In the genomic region with DNA sequence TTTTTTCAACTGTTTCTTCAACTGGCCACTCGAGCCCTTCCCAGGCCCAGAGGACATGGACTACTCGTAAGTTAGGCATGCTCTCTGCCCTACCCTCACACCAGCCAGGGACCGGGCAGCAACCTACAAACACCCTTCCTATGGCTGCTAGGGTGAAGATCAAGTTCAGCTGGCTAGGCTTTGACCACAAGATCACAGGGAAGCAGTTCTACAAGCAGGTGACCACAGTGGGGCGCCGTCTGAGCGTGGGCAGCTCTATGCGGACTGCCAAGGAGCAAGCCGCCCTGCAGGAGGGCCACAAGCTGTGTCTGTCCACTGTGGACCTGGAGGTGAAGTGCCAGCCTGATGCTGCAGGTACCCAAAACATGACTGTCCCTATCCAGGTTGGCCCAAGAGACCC, we compare ENCODE assay signal across 19 mouse cellular contexts. TPM values are rescaled to one million over a fixed set of nuclear protein-coding genes. Genes with fewer than 3 reads are reported as not detected.
DNase-seq lines count a peak whose midpoint lies in the region; ATAC-seq and TF ChIP-seq lines count a peak whose summit lies in the region.
"Had no signal": no experiment of that assay in that cellular context is flagged by ENCODE, and none has a peak within 500 bp of the region (broad histone marks: within the 10 kb centered on the region; RNA-seq: fewer than 3 reads in every experiment).

No protein-coding gene starts in this region.

- TF ChIP-seq EP300 in stomach, postnatal 0 days (optimal IDR thresholded peaks at IDR 0.05) = no peak

- 0 out of 2 replicates have a peak, but pooled peaks cover 4% of the 10 kb centered on the region for H3K36me3 ChIP-seq in heart, embryonic 10.5 days
- H3K36me3 ChIP-seq in neural tube, embryonic 11.5 days (ENCODE audit: control insufficient read depth, insufficient read depth, low read length) = no peaks in the 10 kb centered on the region
- H3K36me3 ChIP-seq in stomach, postnatal 0 days (ENCODE audit: control insufficient read depth, insufficient read depth, low read length) = no peaks in the 10 kb centered on the region
- H3K36me3 ChIP-seq: embryonic facial prominence, embryonic 15.5 days had no signal

- H3K9ac ChIP-seq in neural tube, embryonic 11.5 days (ENCODE audit: low read length) = no peak overlapping the region
- no peak overlapping the region for H3K9ac ChIP-seq in stomach, postnatal 0 days (ENCODE audit: low read length)
- H3K9ac ChIP-seq: embryonic facial prominence, embryonic 15.5 days; lung, embryonic 14.5 days; neural tube, embryonic 12.5 days had no signal

- intact Hi-C loops in heart, postnatal 36 days (cut with DNase I) = no loop called here

- no peak for ATAC-seq in neural tube, embryonic 11.5 days (ENCODE audit: insufficient read depth, low FRiP score, low TSS enrichment)
- no peak for ATAC-seq in stomach, postnatal 0 days (ENCODE audit: low FRiP score, low TSS enrichment)
- ATAC-seq: forebrain, embryonic 14.5 days had no signal

- no peak overlapping the region for H3K4me3 ChIP-seq in heart, embryonic 10.5 days
- no peak overlapping the region for H3K4me3 ChIP-seq in neural tube, embryonic 11.5 days (ENCODE audit: low read depth, low read length)
- no peak overlapping the region for H3K4me3 ChIP-seq in stomach, postnatal 0 days (ENCODE audit: low read depth, low read length)
- H3K4me3 ChIP-seq: embryonic facial prominence, embryonic 15.5 days; limb, embryonic 10.5 days; neural tube, embryonic 12.5 days had no signal

- WGBS in heart, embryonic 10.5 days = 76% methylated on average over 8 of the region's 8 CpGs
- 86% methylated on average over 8 of the region's 8 CpGs for WGBS in neural tube, embryonic 11.5 days
- 92% methylated on average over 8 of the region's 8 CpGs for WGBS in stomach, postnatal 0 days

- no peak overlapping the region for H3K4me2 ChIP-seq in neural tube, embryonic 11.5 days (ENCODE audit: low read depth)
- H3K4me2 ChIP-seq in stomach, postnatal 0 days (replicated peaks; ENCODE audit: low read depth) = no peak overlapping the region
- H3K4me2 ChIP-seq: embryonic facial prominence, embryonic 15.5 days; lung, embryonic 14.5 days; midbrain, embryonic 11.5 days; neural tube, embryonic 12.5 days had no signal

- TF ChIP-seq CTCF in stomach, postnatal 0 days (IDR thresholded peaks at IDR 0.05; ENCODE audit: low read depth) = peak; percentile 40

- peaks cover 6% of the 10 kb centered on the region; the same call in 1 of the 2 replicates for H3K27me3 ChIP-seq in heart, embryonic 10.5 days (ENCODE audit: insufficient read depth, poor library complexity, severe bottlenecking)
- no peaks in the 10 kb centered on the region for H3K27me3 ChIP-seq in neural tube, embryonic 11.5 days (ENCODE audit: control insufficient read depth, insufficient read depth, low read length)
- no peaks in the 10 kb centered on the region for H3K27me3 ChIP-seq in stomach, postnatal 0 days (ENCODE audit: control insufficient read depth, insufficient read depth, low read length)
- H3K27me3 ChIP-seq: embryonic facial prominence, embryonic 15.5 days; neural tube, embryonic 12.5 days had no signal

- H3K27ac ChIP-seq in heart, embryonic 10.5 days = peak overlapping the region; percentile 77; the same call in 1 of the 2 replicates
- H3K27ac ChIP-seq in neural tube, embryonic 11.5 days (ENCODE audit: low read depth, low read length) = no peak overlapping the region
- H3K27ac ChIP-seq in stomach, postnatal 0 days (replicated peaks) = no peak overlapping the region
- H3K27ac ChIP-seq: embryonic facial prominence, embryonic 15.5 days; limb, embryonic 10.5 days; neural tube, embryonic 12.5 days had no signal

- H3K9me3 ChIP-seq in heart, embryonic 10.5 days = no peaks in the 10 kb centered on the region
- no peaks in the 10 kb centered on the region for H3K9me3 ChIP-seq in neural tube, embryonic 11.5 days (ENCODE audit: control insufficient read depth, low read length)
- no peaks in the 10 kb centered on the region for H3K9me3 ChIP-seq in stomach, postnatal 0 days (ENCODE audit: control insufficient read depth, low read length)
- H3K9me3 ChIP-seq: embryonic facial prominence, embryonic 15.5 days; limb, embryonic 10.5 days; neural tube, embryonic 12.5 days had no signal

- DNase-seq in heart, embryonic 10.5 days (ENCODE audit: low spot score) = no peak
- DNase-seq in heart, postnatal 36 days = no peak
- DNase-seq in neural tube, embryonic 11.5 days (ENCODE audit: low spot score) = peak; percentile 4
- DNase-seq in neural tube, embryonic 10.5 days (ENCODE audit: extremely low spot score, low spot score) = no peak
- peak; percentile 85 for DNase-seq in cerebellum, adult 9-10 months
- peak; percentile 46 for DNase-seq in stomach, postnatal 0 days (ENCODE audit: low spot score)
- no peak for DNase-seq in kidney, adult 9 months
- DNase-seq in layer of hippocampus, adult 8-10 months (ENCODE audit: low spot score in 2 of 2) = no peak
- DNase-seq: adrenal gland, postnatal 25 days; gastrocnemius, postnatal 36 days; kidney, adult 8-10 months; lung, embryonic 14.5 days; spleen, adult 18-20 months had no signal

- H3K4me1 ChIP-seq in heart, embryonic 10.5 days = peaks cover 63% of the 10 kb centered on the region
- no peaks in the 10 kb centered on the region for H3K4me1 ChIP-seq in neural tube, embryonic 11.5 days (ENCODE audit: control insufficient read depth, insufficient read depth, low read length)
- H3K4me1 ChIP-seq in stomach, postnatal 0 days (replicated peaks; ENCODE audit: control insufficient read depth, insufficient read depth) = peaks cover 4% of the 10 kb centered on the region; the same call in 1 of the 2 replicates
- H3K4me1 ChIP-seq: neural tube, embryonic 12.5 days had no signal

RNA-seq across cellular contexts. Expression of a gene that starts 25.1 kb away (rescaled TPM):
- 56.1 and 80.1 TPM in 2 replicates for polyA plus RNA-seq in heart, embryonic 10.5 days (2016; fragmentation: Nextera tagmentation; extraction: Ambion mirVana)
- 100 to 1,000 TPM; 103 to 112 TPM for total RNA-seq in heart, postnatal 36 days (2021)
- polyA plus RNA-seq in neural tube, embryonic 11.5 days (2014; fragmentation: Nextera tagmentation; extraction: Ambion mirVana) = 90.5 TPM in 2 replicates
- 79.3 and 84.3 TPM in 2 replicates for polyA plus RNA-seq in stomach, postnatal 0 days (2015; fragmentation: Nextera tagmentation; extraction: Ambion mirVana)
- 100 to 1,000 TPM; 264 to 282 (median 275) TPM for total RNA-seq in layer of hippocampus, adult 8-10 months (2022)

RNA-seq across cellular contexts. Expression of a gene that starts 31.3 kb away (rescaled TPM):
- polyA plus RNA-seq in heart, embryonic 10.5 days (2016; fragmentation: Nextera tagmentation; extraction: Ambion mirVana) = 5.5 and 6.4 TPM in 2 replicates
- total RNA-seq in heart, postnatal 36 days (2021) = 10 to 100 TPM; 17.7 to 22.2 TPM
- 5.6 and 6.6 TPM in 2 replicates for polyA plus RNA-seq in neural tube, embryonic 11.5 days (2014; fragmentation: Nextera tagmentation; extraction: Ambion mirVana)
- polyA plus RNA-seq in stomach, postnatal 0 days (2015; fragmentation: Nextera tagmentation; extraction: Ambion mirVana) = 5.7 and 6.4 TPM in 2 replicates
- 10 to 100 TPM; 42.6 to 55.5 (median 52.7) TPM for total RNA-seq in layer of hippocampus, adult 8-10 months (2022)

RNA-seq across cellular contexts. Expression of a gene that starts 49.5 kb away (rescaled TPM):
- 13.6 and 15.8 TPM in 2 replicates for polyA plus RNA-seq in heart, embryonic 10.5 days (2016; fragmentation: Nextera tagmentation; extraction: Ambion mirVana)
- 10 to 100 TPM in 1 of 2 experiments, 1 to 10 TPM in 1; 9.1 to 10.3 TPM for total RNA-seq in heart, postnatal 36 days (2021)
- polyA plus RNA-seq in neural tube, embryonic 11.5 days (2014; fragmentation: Nextera tagmentation; extraction: Ambion mirVana) = 4.4 and 4.8 TPM in 2 replicates
- 2.8 and 2.9 TPM in 2 replicates for polyA plus RNA-seq in stomach, postnatal 0 days (2015; fragmentation: Nextera tagmentation; extraction: Ambion mirVana)
- 1 to 10 TPM; 1.1 to 1.6 (median 1.4) TPM for total RNA-seq in layer of hippocampus, adult 8-10 months (2022)

RNA-seq across cellular contexts. Expression of a gene that starts 52.9 kb away (rescaled TPM):
- polyA plus RNA-seq in heart, embryonic 10.5 days (2016; fragmentation: Nextera tagmentation; extraction: Ambion mirVana) = 0.76 and 0.78 TPM in 2 replicates
- 10 to 100 TPM; 51.4 to 52.3 TPM for total RNA-seq in heart, postnatal 36 days (2021)
- polyA plus RNA-seq in neural tube, embryonic 11.5 days (2014; fragmentation: Nextera tagmentation; extraction: Ambion mirVana) = 0.50 and 0.56 TPM in 2 replicates
- 2.7 and 3.5 TPM in 2 replicates for polyA plus RNA-seq in stomach, postnatal 0 days (2015; fragmentation: Nextera tagmentation; extraction: Ambion mirVana)
- total RNA-seq in layer of hippocampus, adult 8-10 months (2022) = 1 to 10 TPM; 1.1 to 2.3 (median 1.6) TPM
- total RNA-seq: hematopoietic stem cell, adult 5-6 weeks had no signal

Comparison
In these comparisons a context has a peak if more than half of its experiments do, and no peak if none do; other contexts are left out.
1. DNase-seq: peak in neural tube, embryonic 11.5 days (single experiment), cerebellum, adult 9-10 months (single experiment) and stomach, postnatal 0 days (single experiment); none in heart, embryonic 10.5 days (single experiment), heart, postnatal 36 days (0 of 2), neural tube, embryonic 10.5 days (single experiment), kidney, adult 9 months (single experiment) and layer of hippocampus, adult 8-10 months (0 of 2).